Mouse (Mus musculus) cerebellum, postnatal 10 days (tissue): ENCODE data around the gene Gm428.
"Not testable (repeated sequence)": the region's sequence is repeated elsewhere in the genome, so short reads cannot be mapped to it uniquely, and the experiment has no call there.

ENCODE experiments used
- DNase-seq, 2 experiments: peaks; one replicate each; pipeline ENCODE4 v3.0.0; 2021; ENCODE audit warnings: mixed read lengths in 2 of 2

Gm428 gene

DNA sequence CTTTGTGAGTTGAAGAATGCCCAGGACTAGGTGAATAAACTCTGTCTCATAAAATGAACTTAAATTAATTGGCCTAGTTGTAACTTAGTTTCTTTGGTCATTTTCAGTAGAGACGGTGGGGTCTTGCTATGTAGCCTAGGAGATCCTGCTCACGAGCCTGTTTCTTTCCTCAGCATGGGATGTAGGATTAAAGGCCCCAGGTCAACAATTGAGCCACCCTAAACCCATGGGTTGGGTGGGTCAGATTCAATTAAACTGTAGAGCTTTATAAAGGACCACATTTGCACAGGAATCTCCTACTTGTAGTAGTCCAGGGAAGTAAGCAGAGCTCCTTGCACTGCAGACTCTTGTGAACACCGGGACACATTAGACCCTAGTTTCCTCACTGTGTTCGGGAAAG lies at the start of gene Gm428:
Gene Gm428 (plus strand): TSS at position 301 of the 400 bp plus-strand sequence.
- not testable (repeated sequence) for DNase-seq

DNA sequence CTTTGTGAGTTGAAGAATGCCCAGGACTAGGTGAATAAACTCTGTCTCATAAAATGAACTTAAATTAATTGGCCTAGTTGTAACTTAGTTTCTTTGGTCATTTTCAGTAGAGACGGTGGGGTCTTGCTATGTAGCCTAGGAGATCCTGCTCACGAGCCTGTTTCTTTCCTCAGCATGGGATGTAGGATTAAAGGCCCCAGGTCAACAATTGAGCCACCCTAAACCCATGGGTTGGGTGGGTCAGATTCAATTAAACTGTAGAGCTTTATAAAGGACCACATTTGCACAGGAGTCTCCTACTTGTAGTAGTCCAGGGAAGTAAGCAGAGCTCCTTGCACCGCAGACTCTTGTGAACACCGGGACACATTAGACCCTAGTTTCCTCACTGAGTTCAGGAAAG lies 45.5 kb upstream of the Gm428 start, which contains the start of gene Gm11236:
Gene Gm11236 (plus strand): TSS at position 301 of the 400 bp plus-strand sequence.
- not testable (repeated sequence) for DNase-seq

DNA sequence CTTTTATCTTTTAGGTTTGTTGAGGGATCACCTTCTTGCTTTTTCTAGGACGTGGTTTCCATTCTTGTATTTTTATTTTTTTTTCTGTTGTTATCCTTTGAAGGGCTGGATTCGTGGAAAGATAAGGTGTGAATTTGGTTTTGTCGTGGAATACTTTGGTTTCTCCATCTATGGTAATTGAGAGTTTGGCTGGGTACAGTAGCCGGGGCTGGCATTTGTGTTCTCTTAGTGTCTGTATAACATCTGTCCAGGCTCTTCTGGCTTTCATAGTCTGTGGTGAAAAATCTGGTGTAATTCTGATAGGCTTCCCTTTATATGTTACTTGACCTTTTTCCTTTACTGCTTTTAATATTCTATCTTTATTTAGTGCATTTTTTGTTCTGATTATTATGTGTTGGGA lies 21.5 kb upstream of the Gm428 start:
- not testable (repeated sequence) for DNase-seq

DNA sequence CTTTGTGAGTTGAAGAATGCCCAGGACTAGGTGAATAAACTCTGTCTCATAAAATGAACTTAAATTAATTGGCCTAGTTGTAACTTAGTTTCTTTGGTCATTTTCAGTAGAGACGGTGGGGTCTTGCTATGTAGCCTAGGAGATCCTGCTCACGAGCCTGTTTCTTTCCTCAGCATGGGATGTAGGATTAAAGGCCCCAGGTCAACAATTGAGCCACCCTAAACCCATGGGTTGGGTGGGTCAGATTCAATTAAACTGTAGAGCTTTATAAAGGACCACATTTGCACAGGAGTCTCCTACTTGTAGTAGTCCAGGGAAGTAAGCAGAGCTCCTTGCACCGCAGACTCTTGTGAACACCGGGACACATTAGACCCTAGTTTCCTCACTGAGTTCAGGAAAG lies 15.3 kb upstream of the Gm428 start, which contains the start of gene Gm11239:
Gene Gm11239 (plus strand): TSS at position 301 of the 400 bp plus-strand sequence.
- not testable (repeated sequence) for DNase-seq

DNA sequence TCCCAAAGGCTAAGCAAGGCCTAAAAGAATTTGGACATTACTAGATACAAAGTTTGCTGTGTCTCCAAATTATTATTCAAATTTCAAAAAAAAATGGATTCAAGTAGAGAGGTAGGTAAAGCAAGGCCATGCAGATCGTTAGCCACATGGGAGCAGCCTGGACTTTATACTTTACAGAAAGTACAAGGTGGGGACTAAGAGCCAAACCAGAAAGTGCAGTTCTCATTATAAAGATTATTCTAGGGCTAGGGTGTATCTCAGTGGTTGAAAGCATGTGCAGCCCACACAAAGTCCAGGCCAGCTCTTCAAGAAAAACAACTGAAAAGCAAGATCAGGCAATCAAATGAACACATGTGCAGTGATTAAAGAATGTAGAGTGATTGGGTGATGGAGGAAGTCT lies 35.4 kb downstream of the Gm428 start:
- DNase-seq: no peak

DNA sequence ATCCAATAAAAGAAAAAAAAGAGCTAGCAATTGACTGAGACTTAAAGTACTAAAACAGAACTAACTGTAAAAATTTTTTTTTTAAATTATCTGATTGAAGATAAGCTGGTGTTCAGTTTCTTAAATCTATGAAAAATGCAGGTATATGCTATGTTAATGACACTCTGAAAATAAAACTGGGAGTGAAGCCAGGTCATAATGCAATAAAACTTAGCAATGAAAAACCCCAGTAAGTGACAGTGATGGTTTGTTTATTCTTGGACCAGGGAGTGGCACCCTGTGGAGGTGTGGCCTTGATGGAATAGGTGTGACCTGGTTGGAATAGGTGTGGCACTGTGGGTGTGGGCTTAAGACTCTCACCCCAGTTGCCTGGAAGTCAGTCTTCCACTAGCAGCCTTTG lies 36.5 kb downstream of the Gm428 start:
- no peak for DNase-seq
